Mouse (Mus musculus) embryonic facial prominence, embryonic 13.5 days (tissue): ENCODE measurements around the gene Fbxw21. TPM values are rescaled to one million over a fixed set of nuclear protein-coding genes. Genes with fewer than 3 reads are reported as not detected.

Experiments
- ATAC-seq: fragments of 200-750 bp; cut with Nextera tagmentation; 2 replicates; pipeline ENCODE4 v1.8.0; 2017; ENCODE audit warnings: low read depth; ENCODE audit not compliant: insufficient number of reproducible peaks, insufficient read depth, low FRiP score, low TSS enrichment
- H3K27ac ChIP-seq: fragments of 300-500 bp; sonication (generic); 2 replicates; pipeline ENCODE4 v1.5.1; 2015; ENCODE audit warnings: moderate library complexity, mild to moderate bottlenecking, inconsistent platforms
- H3K27me3 ChIP-seq: fragments of 300-500 bp; sonication (generic); 2 replicates; pipeline ENCODE4 v1.6.1; 2015; ENCODE audit warnings: mild to moderate bottlenecking, inconsistent platforms
- H3K36me3 ChIP-seq: fragments of 300-500 bp; sonication (generic); 2 replicates; pipeline ENCODE4 v1.6.1; 2015; ENCODE audit warnings: mild to moderate bottlenecking, inconsistent platforms
- H3K4me1 ChIP-seq: fragments of 300-500 bp; sonication (generic); 2 replicates; pipeline ENCODE4 v1.6.1; 2015; ENCODE audit warnings: inconsistent platforms
- H3K4me2 ChIP-seq: fragments of 300-500 bp; sonication (generic); 2 replicates; pipeline ENCODE4 v1.6.1; 2015; ENCODE audit warnings: moderate library complexity, mild to moderate bottlenecking, inconsistent platforms
- H3K4me3 ChIP-seq: fragments of 300-500 bp; sonication (generic); 2 replicates; pipeline ENCODE4 v1.5.1; 2015; ENCODE audit warnings: mild to moderate bottlenecking, inconsistent platforms
- H3K9ac ChIP-seq: fragments of 300-500 bp; sonication (generic); 2 replicates; pipeline ENCODE4 v1.6.1; 2015; ENCODE audit warnings: mild to moderate bottlenecking, inconsistent platforms
- H3K9me3 ChIP-seq: fragments of 300-500 bp; sonication (generic); 2 replicates; pipeline ENCODE4 v1.6.1; 2016; ENCODE audit warnings: inconsistent platforms
- WGBS: fragments of 180-500 bp; shearing (Covaris S2); methylation state at CpG from one replicate; pipeline ENCODE4 v1.1.7; 2015; ENCODE audit warnings: mixed read lengths; 5-methylcytosine and 5-hydroxymethylcytosine counted together
- polyA plus RNA-seq: library from polyadenylated mRNA; unstranded; fragments of >200 nt; fragmentation: Nextera tagmentation; extraction: Ambion mirVana; gene quantifications from 2 replicates; pipeline ENCODE4 v1.2.1, GENCODE M21; 2015

Gene Fbxw21
- polyA plus RNA-seq, 1 experiment from 2014 or later = not detected

- 84% methylated on average over 4 of the region's 4 CpGs for WGBS
- no peak for ATAC-seq
- H3K4me1 ChIP-seq = no peaks in the 10 kb centered on the region
These were observed 50.7 kb downstream of the Fbxw21 start for GRCm38 (mm10) chr9:109111101-109111500.

GRCm38 (mm10) chr9:109110240-109110639 is 51.6 kb downstream of the Fbxw21 start:
- H3K4me2 ChIP-seq = no peak overlapping the region
- peaks cover 95% of the 10 kb centered on the region for H3K36me3 ChIP-seq
- no peaks in the 10 kb centered on the region; the same call in 1 of the 2 replicates for H3K4me1 ChIP-seq
- no peak overlapping the region for H3K4me3 ChIP-seq
- no peak overlapping the region for H3K27ac ChIP-seq
- 96% methylated on average over 11 of the region's 11 CpGs for WGBS
- no peak overlapping the region for H3K9ac ChIP-seq
- ATAC-seq = no peak
- no peaks in the 10 kb centered on the region for H3K27me3 ChIP-seq
- no peaks in the 10 kb centered on the region for H3K9me3 ChIP-seq

More at GRCm38 (mm10) chr9:109111101-109111500, 50.7 kb downstream of the Fbxw21 start:
- Histone ChIP-seq H3K36me3 (peaks cover 95% of the 10 kb centered on the region), H3K27ac (no peak overlapping the region), H3K27me3 (no peaks in the 10 kb centered on the region), H3K4me3 (no peak overlapping the region), H3K9me3 (no peaks in the 10 kb centered on the region), H3K9ac (no peak overlapping the region), H3K4me2 (no peak overlapping the region)

- WGBS = 77% methylated on average over 5 of the region's 6 CpGs
These were observed 54.5 kb downstream of the Fbxw21 start for GRCm38 (mm10) chr9:109107341-109107740.

GRCm38 (mm10) chr9:109105648-109106047 is 56.2 kb downstream of the Fbxw21 start:
- 93% methylated on average over 12 of the region's 12 CpGs for WGBS
- H3K27me3 ChIP-seq = no peaks in the 10 kb centered on the region

More at GRCm38 (mm10) chr9:109107341-109107740, 54.5 kb downstream of the Fbxw21 start:
- Histone ChIP-seq H3K4me2 (no peak overlapping the region), H3K9ac (no peak overlapping the region), H3K4me3 (no peak overlapping the region), H3K9me3 (no peaks in the 10 kb centered on the region), H3K27me3 (no peaks in the 10 kb centered on the region), H3K27ac (no peak overlapping the region), H3K4me1 (peaks cover 7% of the 10 kb centered on the region), H3K36me3 (peaks cover 95% of the 10 kb centered on the region)
- ATAC-seq = no peak

GRCm38 (mm10) chr9:109105011-109105410 is 56.8 kb downstream of the Fbxw21 start:
- H3K4me1 ChIP-seq = peaks cover 16% of the 10 kb centered on the region
- WGBS = 81% methylated on average over 12 of the region's 12 CpGs
- peaks cover 93% of the 10 kb centered on the region for H3K36me3 ChIP-seq
- H3K27me3 ChIP-seq = no peaks in the 10 kb centered on the region
- H3K9ac ChIP-seq = 0 out of 2 replicates have a peak overlapping the region, but pooled peaks have one; percentile 36
- H3K27ac ChIP-seq = no peak overlapping the region
- no peak overlapping the region for H3K4me3 ChIP-seq
- ATAC-seq = no peak
- no peak overlapping the region for H3K4me2 ChIP-seq
- H3K9me3 ChIP-seq = no peaks in the 10 kb centered on the region

More at GRCm38 (mm10) chr9:109105648-109106047, 56.2 kb downstream of the Fbxw21 start:
- H3K4me1 ChIP-seq = peaks cover 16% of the 10 kb centered on the region
- no peak for ATAC-seq
- no peak overlapping the region for H3K4me3 ChIP-seq
- peaks cover 93% of the 10 kb centered on the region for H3K36me3 ChIP-seq
- no peak overlapping the region for H3K27ac ChIP-seq
- H3K9me3 ChIP-seq = no peaks in the 10 kb centered on the region
- H3K9ac ChIP-seq = no peak overlapping the region
- H3K4me2 ChIP-seq = no peak overlapping the region

GRCm38 (mm10) chr9:109104083-109104482 is 57.8 kb downstream of the Fbxw21 start:
- ATAC-seq = no peak
- Histone ChIP-seq H3K9ac (0 out of 2 replicates have a peak overlapping the region, but pooled peaks have one; percentile 36), H3K27me3 (no peaks in the 10 kb centered on the region), H3K4me3 (no peak overlapping the region), H3K27ac (no peak overlapping the region), H3K4me1 (peaks cover 22% of the 10 kb centered on the region), H3K9me3 (no peaks in the 10 kb centered on the region), H3K4me2 (no peak overlapping the region), H3K36me3 (peaks cover 92% of the 10 kb centered on the region)
- WGBS = 92% methylated on average over 9 of the region's 9 CpGs

- 76% methylated on average over 7 of the region's 7 CpGs for WGBS
- no peak overlapping the region for H3K27ac ChIP-seq
- H3K36me3 ChIP-seq = peaks cover 84% of the 10 kb centered on the region
- H3K9ac ChIP-seq = no peak overlapping the region
- no peak overlapping the region for H3K4me3 ChIP-seq
- no peaks in the 10 kb centered on the region for H3K27me3 ChIP-seq
- peaks cover 31% of the 10 kb centered on the region for H3K4me1 ChIP-seq
- no peak for ATAC-seq
- no peak overlapping the region for H3K4me2 ChIP-seq
- H3K9me3 ChIP-seq = no peaks in the 10 kb centered on the region
These were observed 58.6 kb downstream of the Fbxw21 start for GRCm38 (mm10) chr9:109103250-109103649.

GRCm38 (mm10) chr9:109102541-109102940 is 59.3 kb downstream of the Fbxw21 start:
- Histone ChIP-seq H3K4me1 (peaks cover 38% of the 10 kb centered on the region), H3K27ac (no peak overlapping the region), H3K9me3 (no peaks in the 10 kb centered on the region), H3K4me2 (no peak overlapping the region), H3K36me3 (peaks cover 77% of the 10 kb centered on the region), H3K4me3 (no peak overlapping the region), H3K9ac (0 out of 2 replicates have a peak overlapping the region, but pooled peaks have one; percentile 6), H3K27me3 (no peaks in the 10 kb centered on the region)
- no peak for ATAC-seq
- 95% methylated on average over 3 of the region's 3 CpGs for WGBS

GRCm38 (mm10) chr9:109101933-109102445 is 59.9 kb downstream of the Fbxw21 start:
- 86% methylated on average over 5 of the region's 5 CpGs for WGBS
- Histone ChIP-seq H3K4me1 (peaks cover 43% of the 10 kb centered on the region), H3K27me3 (no peaks in the 10 kb centered on the region)

GRCm38 (mm10) chr9:109100307-109100928 is 61.4 kb downstream of the Fbxw21 start:
- no peak overlapping the region for H3K4me2 ChIP-seq
- H3K9me3 ChIP-seq = no peaks in the 10 kb centered on the region
- no peak overlapping the region for H3K27ac ChIP-seq
- no peak overlapping the region for H3K9ac ChIP-seq
- H3K4me3 ChIP-seq = no peak overlapping the region
- no peak for ATAC-seq
- no peaks in the 10 kb centered on the region for H3K27me3 ChIP-seq
- H3K36me3 ChIP-seq = peaks cover 60% of the 10 kb centered on the region
- WGBS = 87% methylated on average over 20 of the region's 20 CpGs
- peaks cover 53% of the 10 kb centered on the region for H3K4me1 ChIP-seq

More at GRCm38 (mm10) chr9:109101933-109102445, 59.9 kb downstream of the Fbxw21 start:
- H3K9me3 ChIP-seq = no peaks in the 10 kb centered on the region
- no peak for ATAC-seq
- H3K4me2 ChIP-seq = no peak overlapping the region
- H3K9ac ChIP-seq = no peak overlapping the region
- no peak overlapping the region for H3K27ac ChIP-seq
- H3K36me3 ChIP-seq = peaks cover 76% of the 10 kb centered on the region
- no peak overlapping the region for H3K4me3 ChIP-seq

GRCm38 (mm10) chr9:109098969-109099368 is 62.9 kb downstream of the Fbxw21 start:
- H3K4me1 ChIP-seq = peaks cover 54% of the 10 kb centered on the region
- no peaks in the 10 kb centered on the region for H3K27me3 ChIP-seq
- peaks cover 46% of the 10 kb centered on the region for H3K36me3 ChIP-seq
- 72% methylated on average over 4 of the region's 6 CpGs for WGBS
- H3K4me2 ChIP-seq = peak overlapping the region; percentile 81
- peak overlapping the region; percentile 97; the same call in 1 of the 2 replicates for H3K9ac ChIP-seq
- ATAC-seq = no peak
- H3K9me3 ChIP-seq = no peaks in the 10 kb centered on the region
- 0 out of 2 replicates have a peak overlapping the region, but pooled peaks have one; percentile 2 for H3K4me3 ChIP-seq
- peak overlapping the region; percentile 100 for H3K27ac ChIP-seq

GRCm38 (mm10) chr9:109098366-109098765 is 63.5 kb downstream of the Fbxw21 start:
- H3K27ac ChIP-seq = peak overlapping the region; percentile 100
- peaks cover 59% of the 10 kb centered on the region for H3K4me1 ChIP-seq
- H3K27me3 ChIP-seq = no peaks in the 10 kb centered on the region
- ATAC-seq = no peak
- H3K9me3 ChIP-seq = no peaks in the 10 kb centered on the region
- peak overlapping the region; percentile 97; the same call in 1 of the 2 replicates for H3K9ac ChIP-seq
- H3K36me3 ChIP-seq = peaks cover 40% of the 10 kb centered on the region
- H3K4me2 ChIP-seq = peak overlapping the region; percentile 81
- H3K4me3 ChIP-seq = peak overlapping the region; percentile 71; the same call in 1 of the 2 replicates
- 78% methylated on average over 8 of the region's 8 CpGs for WGBS
